Comparison of ENCODE assay signal across 9 mouse cellular contexts in the genomic region with DNA sequence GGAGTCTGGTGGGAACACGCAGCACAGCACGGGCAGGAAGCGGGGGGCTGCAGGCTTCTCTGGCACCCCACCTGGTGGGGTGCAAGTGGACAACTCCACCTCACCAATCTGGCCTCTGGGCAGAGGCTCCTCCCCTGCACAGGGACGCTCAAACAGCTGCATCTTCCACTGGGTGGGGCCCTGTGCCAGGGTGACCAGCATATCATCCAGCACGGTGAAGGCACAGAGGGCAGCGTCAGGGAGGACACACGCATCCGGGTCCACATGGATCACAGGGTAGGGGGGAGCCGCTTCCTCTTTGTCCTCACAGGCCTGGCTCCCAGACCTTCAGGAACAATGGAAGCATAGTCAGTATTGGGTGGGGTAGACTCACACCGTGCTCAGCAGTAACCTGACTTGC. TPM values are rescaled to one million over a fixed set of nuclear protein-coding genes. Genes with fewer than 3 reads are reported as not detected.
DNase-seq lines count a peak whose midpoint lies in the region; ATAC-seq and TF ChIP-seq lines count a peak whose summit lies in the region.
"Had no signal": no experiment of that assay in that cellular context is flagged by ENCODE, and none has a peak within 500 bp of the region (broad histone marks: within the 10 kb centered on the region; RNA-seq: fewer than 3 reads in every experiment).

No protein-coding gene starts in this region.

- H3K36me3 ChIP-seq in limb, embryonic 15.5 days = peaks cover 72% of the 10 kb centered on the region
- H3K36me3 ChIP-seq in stomach, postnatal 0 days (ENCODE audit: control insufficient read depth, insufficient read depth, low read length) = peaks cover 24% of the 10 kb centered on the region

- H3K9ac ChIP-seq in limb, embryonic 15.5 days = no peak overlapping the region
- H3K9ac ChIP-seq in stomach, postnatal 0 days (ENCODE audit: low read length) = 0 out of 2 replicates have a peak overlapping the region, but pooled peaks have one; percentile 23

- 49% methylated on average over 10 of the region's 10 CpGs for WGBS in cerebellum, adult 2 months
- WGBS in limb, embryonic 15.5 days = 71% methylated on average over 10 of the region's 10 CpGs
- 54% methylated on average over 10 of the region's 10 CpGs for WGBS in stomach, postnatal 0 days

- no peak for ATAC-seq in limb, embryonic 15.5 days (ENCODE audit: insufficient number of reproducible peaks, low FRiP score, low TSS enrichment, low read depth)
- ATAC-seq in stomach, postnatal 0 days (ENCODE audit: low FRiP score, low TSS enrichment) = no peak

- DNase-seq in cerebellum, adult 2 months = no peak
- no peak for DNase-seq in cerebellum, postnatal 10 days
- DNase-seq in right cerebral cortex, postnatal 14 days = peak; percentile 16
- no peak for DNase-seq in right cerebral cortex, postnatal 4 days
- DNase-seq in stomach, postnatal 0 days (ENCODE audit: low spot score) = no peak
- no peak for DNase-seq in left cerebral cortex, postnatal 36 days (ENCODE audit: low spot score in 2 of 2)
- no peak for DNase-seq in natural killer cell, adult 2 months (ENCODE audit: low spot score in 2 of 2)

- no peak for TF ChIP-seq POLR2A in cerebellum, adult 2 months (IDR thresholded peaks at IDR 0.05; ENCODE audit: borderline replicate concordance, insufficient read depth, low read length)

- TF ChIP-seq EP300 in stomach, postnatal 0 days (optimal IDR thresholded peaks at IDR 0.05) = no peak

- peaks cover 8% of the 10 kb centered on the region for H3K4me1 ChIP-seq in cerebellum, adult 2 months (ENCODE audit: control insufficient read depth, insufficient read depth, low read length)
- H3K4me1 ChIP-seq in limb, embryonic 15.5 days = peaks cover 41% of the 10 kb centered on the region
- H3K4me1 ChIP-seq in stomach, postnatal 0 days (replicated peaks; ENCODE audit: control insufficient read depth, insufficient read depth) = 0 out of 2 replicates have a peak, but pooled peaks cover 5% of the 10 kb centered on the region

- peak overlapping the region; percentile 90 for H3K4me2 ChIP-seq in limb, embryonic 15.5 days
- H3K4me2 ChIP-seq in stomach, postnatal 0 days (replicated peaks; ENCODE audit: low read depth) = peak overlapping the region; percentile 99; the same call in 1 of the 2 replicates

- H3K4me3 ChIP-seq in cerebellum, adult 2 months (replicated peaks; ENCODE audit: insufficient read depth, low read depth, low read length) = peak overlapping the region; percentile 84
- peak overlapping the region; percentile 77 for H3K4me3 ChIP-seq in limb, embryonic 15.5 days
- H3K4me3 ChIP-seq in stomach, postnatal 0 days (ENCODE audit: low read depth, low read length) = peak overlapping the region; percentile 70; the same call in 1 of the 2 replicates

- intact Hi-C loops in left cerebral cortex, postnatal 36 days (cut with DNase I) = no loop called here

- no peak overlapping the region for H3K27ac ChIP-seq in cerebellum, adult 2 months (ENCODE audit: insufficient read depth, low read length)
- no peak overlapping the region for H3K27ac ChIP-seq in limb, embryonic 15.5 days
- no peak overlapping the region for H3K27ac ChIP-seq in stomach, postnatal 0 days (replicated peaks)
- H3K27ac ChIP-seq: macrophage had no signal

- no peak for TF ChIP-seq CTCF in cerebellum, adult 2 months (IDR thresholded peaks at IDR 0.05; ENCODE audit: borderline replicate concordance, insufficient read depth, low read depth, low read length)
- TF ChIP-seq CTCF in stomach, postnatal 0 days (IDR thresholded peaks at IDR 0.05; ENCODE audit: low read depth) = no peak

- no peaks in the 10 kb centered on the region for H3K9me3 ChIP-seq in limb, embryonic 15.5 days
- no peaks in the 10 kb centered on the region for H3K9me3 ChIP-seq in stomach, postnatal 0 days (ENCODE audit: control insufficient read depth, low read length)

- no peaks in the 10 kb centered on the region for H3K27me3 ChIP-seq in cerebellum, adult 2 months (ENCODE audit: control insufficient read depth, insufficient read depth, low read length)
- no peaks in the 10 kb centered on the region for H3K27me3 ChIP-seq in limb, embryonic 15.5 days
- H3K27me3 ChIP-seq in stomach, postnatal 0 days (ENCODE audit: control insufficient read depth, insufficient read depth, low read length) = no peaks in the 10 kb centered on the region

RNA-seq across cellular contexts. Expression of a gene that starts 1.2 kb away (rescaled TPM):
- polyA plus RNA-seq in cerebellum, adult 2 months (2012; rRNA removed) = 34.4 and 34.8 TPM in 2 replicates
- polyA plus RNA-seq in limb, embryonic 15.5 days (2015; fragmentation: Nextera tagmentation; extraction: Ambion mirVana) = 33.1 and 33.3 TPM in 2 replicates
- 14.3 and 15.3 TPM in 2 replicates for polyA plus RNA-seq in stomach, postnatal 0 days (2015; fragmentation: Nextera tagmentation; extraction: Ambion mirVana)
- 10 to 100 TPM; 12.8 to 16.4 TPM for total RNA-seq in left cerebral cortex, postnatal 36 days (2021)

RNA-seq across cellular contexts. Expression of a gene that starts 16.0 kb away (rescaled TPM):
- 0.29 TPM in 1 of 2 replicates, not detected in the other for polyA plus RNA-seq in cerebellum, adult 2 months (2012; rRNA removed)
- polyA plus RNA-seq in limb, embryonic 15.5 days (2015; fragmentation: Nextera tagmentation; extraction: Ambion mirVana) = 0.31 and 0.79 TPM in 2 replicates
- 0.41 and 0.47 TPM in 2 replicates for polyA plus RNA-seq in stomach, postnatal 0 days (2015; fragmentation: Nextera tagmentation; extraction: Ambion mirVana)
- total RNA-seq in left cerebral cortex, postnatal 36 days (2021) = under 1 TPM; 0.25 to 0.72 TPM
- polyA plus RNA-seq: macrophage had no signal

RNA-seq across cellular contexts. Expression of a gene that starts 29.0 kb away (rescaled TPM):
- polyA plus RNA-seq in cerebellum, adult 2 months (2012; rRNA removed) = 834 and 845 TPM in 2 replicates
- 2,203 and 2,296 TPM in 2 replicates for polyA plus RNA-seq in limb, embryonic 15.5 days (2015; fragmentation: Nextera tagmentation; extraction: Ambion mirVana)
- 2,268 and 2,377 TPM in 2 replicates for polyA plus RNA-seq in stomach, postnatal 0 days (2015; fragmentation: Nextera tagmentation; extraction: Ambion mirVana)
- 1,000 to 10,000 TPM; 1,144 to 1,299 TPM for total RNA-seq in left cerebral cortex, postnatal 36 days (2021)
